Mouse (Mus musculus) heart, adult 2 months (tissue): Measurements from ENCODE around the gene Epas1.

Experiments
- CTCF ChIP-seq: fragments of 200-600 bp; IDR thresholded peaks from 2 replicates; pipeline ENCODE4 v1.8.1; 2022; ENCODE audit warnings: antibody characterized with exemption, mild to moderate bottlenecking, moderate library complexity
- EP300 ChIP-seq: fragments of 200-500 bp; IDR thresholded peaks from 2 replicates; pipeline ENCODE4 v1.6.1; 2011; ENCODE audit warnings: low read depth, low read length, control low read depth; ENCODE audit not compliant: insufficient read depth
- POLR2A ChIP-seq: fragments of 200-500 bp; IDR thresholded peaks from 2 replicates; pipeline ENCODE4 v1.6.1; 2011; ENCODE audit warnings: mild to moderate bottlenecking, low read depth, low read length, control low read depth; ENCODE audit not compliant: insufficient read depth

DNA sequence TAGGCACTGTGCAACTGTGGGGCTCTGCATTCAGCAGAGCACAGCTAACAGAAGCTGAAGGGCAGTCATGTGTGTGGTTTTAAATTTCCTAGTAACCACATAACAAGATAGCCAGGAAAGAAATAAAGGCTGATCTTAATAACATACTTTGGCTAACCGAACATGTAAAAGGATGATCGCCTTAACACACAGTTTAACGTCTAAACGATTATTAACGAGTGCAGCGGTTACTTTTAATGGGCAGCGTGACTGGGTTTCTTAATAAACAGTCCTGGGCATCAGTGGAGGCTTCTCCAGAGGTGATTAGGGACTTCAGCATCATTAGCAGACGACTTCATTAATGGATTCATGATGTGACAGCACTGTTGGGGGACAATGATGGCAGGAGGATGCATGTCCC, 117.1 kb downstream of the Epas1 start:
- no peak for TF ChIP-seq POLR2A
- TF ChIP-seq CTCF: no peak
- TF ChIP-seq EP300: no peak
